Mouse (Mus musculus) stomach, embryonic 16.5 days (tissue): ENCODE data around the gene Xylt1. TPM values are rescaled to one million over a fixed set of nuclear protein-coding genes. Genes with fewer than 3 reads are reported as not detected.

Experiments used
- ATAC-seq: fragments of 200-750 bp; cut with Nextera tagmentation; 2 replicates; pipeline ENCODE4 v1.8.0; 2017; ENCODE audit warnings: moderate number of reproducible peaks, moderate TSS enrichment; ENCODE audit not compliant: insufficient read depth, low FRiP score
- H3K27ac ChIP-seq: fragments of 300-500 bp; sonication (generic); 2 replicates; pipeline ENCODE4 v1.5.1; 2014; ENCODE audit warnings: low read length
- H3K27me3 ChIP-seq: fragments of 300-500 bp; sonication (generic); 2 replicates; pipeline ENCODE4 v1.6.1; 2014; ENCODE audit warnings: low read length, control low read depth, mixed read lengths; ENCODE audit not compliant: control insufficient read depth, insufficient read depth
- H3K36me3 ChIP-seq: fragments of 300-500 bp; sonication (generic); 2 replicates; pipeline ENCODE4 v1.6.1; 2014; ENCODE audit warnings: low read length; ENCODE audit not compliant: control insufficient read depth, insufficient read depth
- H3K4me1 ChIP-seq: fragments of 300-500 bp; sonication (generic); 2 replicates; pipeline ENCODE4 v1.6.1; 2014; ENCODE audit warnings: low read length, control low read depth, mixed read lengths; ENCODE audit not compliant: control insufficient read depth, insufficient read depth
- H3K4me2 ChIP-seq: fragments of 300-500 bp; sonication (generic); 2 replicates; pipeline ENCODE4 v1.6.1; 2014; ENCODE audit warnings: low read depth, low read length, mixed read lengths
- H3K4me3 ChIP-seq: fragments of 300-500 bp; sonication (generic); replicated peaks from 2 replicates; pipeline ENCODE4 v1.5.1; 2014; ENCODE audit warnings: mild to moderate bottlenecking, low read length
- H3K9ac ChIP-seq: fragments of 300-500 bp; sonication (generic); 2 replicates; pipeline ENCODE4 v1.6.1; 2014; ENCODE audit warnings: low read length
- H3K9me3 ChIP-seq: fragments of 300-500 bp; sonication (generic); replicated peaks from 2 replicates; pipeline ENCODE4 v1.6.1; 2016; ENCODE audit warnings: low read length, control low read depth; ENCODE audit not compliant: control insufficient read depth
- WGBS: fragments of 180-500 bp; shearing (Covaris S2); extraction: QIAGEN DNeasy Blood & Tissue Kit; methylation state at CpG from one replicate; pipeline ENCODE4 v1.1.7; 2014; 5-methylcytosine and 5-hydroxymethylcytosine counted together
- polyA plus RNA-seq: library from polyadenylated mRNA; unstranded; fragments of >200 nt; fragmentation: Nextera tagmentation; extraction: Ambion mirVana; gene quantifications from 2 replicates; pipeline ENCODE4 v1.2.1, GENCODE M21; 2015

Gene Xylt1
- polyA plus RNA-seq, 1 experiment from 2014 or later: 0.79 TPM

GRCm38 (mm10) chr7:117462196-117462935, 81.6 kb downstream of the Xylt1 start:
- H3K27ac ChIP-seq: no peak overlapping the region
- H3K4me2 ChIP-seq: no peak overlapping the region
- H3K4me3 ChIP-seq: no peak overlapping the region
- H3K9ac ChIP-seq: no peak overlapping the region
- H3K36me3 ChIP-seq: no peaks in the 10 kb centered on the region
- H3K27me3 ChIP-seq: no peaks in the 10 kb centered on the region
- peaks cover 7% of the 10 kb centered on the region; the same call in 1 of the 2 replicates for H3K4me1 ChIP-seq
- peak; percentile 66; the same call in 1 of the 2 replicates for ATAC-seq
- no peaks in the 10 kb centered on the region for H3K9me3 ChIP-seq
- 46% methylated on average over 7 of the region's 7 CpGs for WGBS

GRCm38 (mm10) chr7:117464956-117465355, 84.2 kb downstream of the Xylt1 start:
- no peak overlapping the region for H3K27ac ChIP-seq
- H3K36me3 ChIP-seq: no peaks in the 10 kb centered on the region
- no peak overlapping the region for H3K4me3 ChIP-seq
- no peak overlapping the region for H3K9ac ChIP-seq
- no peaks in the 10 kb centered on the region for H3K27me3 ChIP-seq
- H3K4me2 ChIP-seq: no peak overlapping the region
- ATAC-seq: no peak
- 50% methylated on average over 4 of the region's 4 CpGs for WGBS
- no peaks in the 10 kb centered on the region for H3K9me3 ChIP-seq
- H3K4me1 ChIP-seq: peaks cover 7% of the 10 kb centered on the region; the same call in 1 of the 2 replicates

- Histone ChIP-seq H3K9ac (no peak overlapping the region), H3K36me3 (no peaks in the 10 kb centered on the region), H3K4me2 (no peak overlapping the region), H3K27me3 (no peaks in the 10 kb centered on the region), H3K4me1 (peaks cover 7% of the 10 kb centered on the region; the same call in 1 of the 2 replicates), H3K27ac (no peak overlapping the region), H3K4me3 (no peak overlapping the region), H3K9me3 (no peaks in the 10 kb centered on the region)
- WGBS: 85% methylated on average over 7 of the region's 7 CpGs
- ATAC-seq: no peak
Observed at GRCm38 (mm10) chr7:117466006-117466780, 85.4 kb downstream of the Xylt1 start.

GRCm38 (mm10) chr7:117470243-117470802, 89.5 kb downstream of the Xylt1 start:
- Histone ChIP-seq H3K4me1 (no peaks in the 10 kb centered on the region), H3K4me3 (no peak overlapping the region), H3K9ac (no peak overlapping the region), H3K36me3 (no peaks in the 10 kb centered on the region), H3K27me3 (no peaks in the 10 kb centered on the region), H3K4me2 (no peak overlapping the region), H3K9me3 (no peaks in the 10 kb centered on the region), H3K27ac (no peak overlapping the region)
- WGBS: 40% methylated on average over 3 of the region's 3 CpGs
- ATAC-seq: peak; percentile 33; the same call in 1 of the 2 replicates

GRCm38 (mm10) chr7:117472055-117472780, 91.4 kb downstream of the Xylt1 start:
- Histone ChIP-seq H3K27ac (no peak overlapping the region), H3K27me3 (no peaks in the 10 kb centered on the region), H3K36me3 (no peaks in the 10 kb centered on the region), H3K9me3 (no peaks in the 10 kb centered on the region), H3K4me3 (no peak overlapping the region), H3K9ac (no peak overlapping the region), H3K4me1 (no peaks in the 10 kb centered on the region), H3K4me2 (no peak overlapping the region)
- WGBS: 57% methylated on average over 11 of the region's 11 CpGs
- ATAC-seq: no peak

- no peak overlapping the region for H3K4me2 ChIP-seq
- H3K9me3 ChIP-seq: no peaks in the 10 kb centered on the region
- no peak overlapping the region for H3K4me3 ChIP-seq
- H3K27me3 ChIP-seq: no peaks in the 10 kb centered on the region
- WGBS: 50% methylated on average over 19 of the region's 19 CpGs
- H3K27ac ChIP-seq: no peak overlapping the region
- H3K4me1 ChIP-seq: no peaks in the 10 kb centered on the region
- no peaks in the 10 kb centered on the region for H3K36me3 ChIP-seq
- H3K9ac ChIP-seq: no peak overlapping the region
- no peak for ATAC-seq
Observed at GRCm38 (mm10) chr7:117472781-117473743, 92.3 kb downstream of the Xylt1 start.

GRCm38 (mm10) chr7:117474302-117474701, 93.5 kb downstream of the Xylt1 start:
- Histone ChIP-seq H3K4me2 (no peak overlapping the region), H3K27me3 (no peaks in the 10 kb centered on the region), H3K4me3 (no peak overlapping the region), H3K27ac (no peak overlapping the region), H3K36me3 (no peaks in the 10 kb centered on the region), H3K4me1 (no peaks in the 10 kb centered on the region), H3K9me3 (no peaks in the 10 kb centered on the region), H3K9ac (no peak overlapping the region)
- WGBS: 52% methylated on average over 2 of the region's 2 CpGs
- no peak for ATAC-seq

- Histone ChIP-seq H3K9ac (no peak overlapping the region), H3K4me3 (no peak overlapping the region), H3K9me3 (no peaks in the 10 kb centered on the region), H3K27ac (no peak overlapping the region), H3K4me1 (no peaks in the 10 kb centered on the region), H3K27me3 (no peaks in the 10 kb centered on the region), H3K4me2 (no peak overlapping the region), H3K36me3 (no peaks in the 10 kb centered on the region)
- 50% methylated on average over 4 of the region's 4 CpGs for WGBS
- no peak for ATAC-seq
Observed at GRCm38 (mm10) chr7:117475106-117475505, 94.3 kb downstream of the Xylt1 start.
